Mouse (Mus musculus): ENCODE results near the gene Psmc5. TPM values are rescaled to one million over a fixed set of nuclear protein-coding genes. Genes with fewer than 3 reads are reported as not detected.
"Not testable (repeated sequence)": the region's sequence is repeated elsewhere in the genome, so short reads cannot be mapped to it uniquely, and the experiment has no call there.

The Psmc5 gene
- polyA plus RNA-seq (2015; fragmentation: Nextera tagmentation; extraction: Ambion mirVana), result 360 and 361 TPM in 2 replicates

- H3K4me3 ChIP-seq, result peak within 1 kb of the TSS; percentile 86
- H3K27me3 ChIP-seq, result no peaks in the 10 kb centered on the region
- under 1% methylated on average over 42 of the region's 42 CpGs for WGBS
- H3K36me3 ChIP-seq, result peaks cover 56% of the 10 kb centered on the region
- peak within 1 kb of the TSS; percentile 99 for H3K4me2 ChIP-seq
- H3K9me3 ChIP-seq, result no peaks in the 10 kb centered on the region
- H3K27ac ChIP-seq (replicated peaks), result peak within 1 kb of the TSS; percentile 89
- ATAC-seq (ENCODE audit: low read depth), result peak; percentile 95
- peak within 1 kb of the TSS; percentile 93 for H3K9ac ChIP-seq
- H3K4me1 ChIP-seq (replicated peaks), result peaks cover 32% of the 10 kb centered on the region
Observed at GRCm38 (mm10) chr11:106255685-106256451, at the start of gene Psmc5, which contains the start of gene Ftsj3. Gene Psmc5, plus strand, starts transcription at chr11:106256154. Gene Ftsj3, minus strand, starts transcription at chr11:106256079.

- no peak overlapping the region for H3K4me3 ChIP-seq
- no peak for ATAC-seq (ENCODE audit: low read depth)
Observed at GRCm38 (mm10) chr11:106212771-106213170, 43.2 kb upstream of the Psmc5 start.

GRCm38 (mm10) chr11:106214856-106215255 lies 41.1 kb upstream of the Psmc5 start:
- Histone ChIP-seq H3K9me3 (no peaks in the 10 kb centered on the region), H3K4me3 (peak overlapping the region; percentile 97), H3K9ac (peak overlapping the region; percentile 88), H3K4me2 (peak overlapping the region; percentile 81), H3K27ac (replicated peaks) (no peak overlapping the region), H3K36me3 (peaks cover 33% of the 10 kb centered on the region), H3K4me1 (replicated peaks) (peaks cover 49% of the 10 kb centered on the region), H3K27me3 (no peaks in the 10 kb centered on the region)
- no peak for ATAC-seq (ENCODE audit: low read depth)
- WGBS, result 90% methylated on average over 5 of the region's 5 CpGs

More at GRCm38 (mm10) chr11:106212771-106213170, 43.2 kb upstream of the Psmc5 start:
- H3K4me1 ChIP-seq (replicated peaks), result peaks cover 31% of the 10 kb centered on the region
- H3K27ac ChIP-seq (replicated peaks), result no peak overlapping the region
- WGBS, result 87% methylated on average over 8 of the region's 8 CpGs
- H3K36me3 ChIP-seq, result peaks cover 53% of the 10 kb centered on the region
- no peaks in the 10 kb centered on the region for H3K9me3 ChIP-seq
- no peaks in the 10 kb centered on the region for H3K27me3 ChIP-seq
- no peak overlapping the region for H3K9ac ChIP-seq
- no peak overlapping the region for H3K4me2 ChIP-seq

- peaks cover 27% of the 10 kb centered on the region for H3K36me3 ChIP-seq
- no peaks in the 10 kb centered on the region for H3K9me3 ChIP-seq
- H3K4me2 ChIP-seq, result peak overlapping the region; percentile 81
- ATAC-seq (ENCODE audit: low read depth), result no peak
- H3K4me1 ChIP-seq (replicated peaks), result peaks cover 55% of the 10 kb centered on the region
- peak overlapping the region; percentile 97 for H3K4me3 ChIP-seq
- WGBS, result 35% methylated on average over 7 of the region's 7 CpGs
- peak overlapping the region; percentile 97 for H3K27ac ChIP-seq (replicated peaks)
- H3K27me3 ChIP-seq, result no peaks in the 10 kb centered on the region
- peak overlapping the region; percentile 88 for H3K9ac ChIP-seq
Observed at GRCm38 (mm10) chr11:106215450-106215859, 40.5 kb upstream of the Psmc5 start.

GRCm38 (mm10) chr11:106215927-106216729 lies 39.8 kb upstream of the Psmc5 start, which contains the start of gene Ccdc47:
Gene Ccdc47, minus strand, starts transcription at chr11:106216344.
- Histone ChIP-seq H3K9me3 (no peaks in the 10 kb centered on the region), H3K36me3 (peaks cover 22% of the 10 kb centered on the region), H3K4me2 (peak within 1 kb of the TSS; percentile 81), H3K27me3 (no peaks in the 10 kb centered on the region), H3K9ac (peak within 1 kb of the TSS; percentile 98), H3K27ac (replicated peaks) (peak within 1 kb of the TSS; percentile 97), H3K4me3 (peak within 1 kb of the TSS; percentile 97), H3K4me1 (replicated peaks) (peaks cover 60% of the 10 kb centered on the region)
- peak; percentile 98 for ATAC-seq (ENCODE audit: low read depth)
- under 1% methylated on average over 46 of the region's 46 CpGs for WGBS

GRCm38 (mm10) chr11:106216730-106217490 lies 39.0 kb upstream of the Psmc5 start, which contains the start of gene Ddx42:
Gene Ddx42, plus strand, starts transcription at chr11:106216926.
- ATAC-seq (ENCODE audit: low read depth), result peak; percentile 96
- Histone ChIP-seq H3K4me3 (peak within 1 kb of the TSS; percentile 97), H3K9ac (peak within 1 kb of the TSS; percentile 98), H3K36me3 (peaks cover 14% of the 10 kb centered on the region), H3K27me3 (no peaks in the 10 kb centered on the region), H3K4me2 (peak within 1 kb of the TSS; percentile 81), H3K4me1 (replicated peaks) (peaks cover 60% of the 10 kb centered on the region), H3K27ac (replicated peaks) (peak within 1 kb of the TSS; percentile 97), H3K9me3 (no peaks in the 10 kb centered on the region)
- WGBS, result under 1% methylated on average over 70 of the region's 70 CpGs

DNA sequence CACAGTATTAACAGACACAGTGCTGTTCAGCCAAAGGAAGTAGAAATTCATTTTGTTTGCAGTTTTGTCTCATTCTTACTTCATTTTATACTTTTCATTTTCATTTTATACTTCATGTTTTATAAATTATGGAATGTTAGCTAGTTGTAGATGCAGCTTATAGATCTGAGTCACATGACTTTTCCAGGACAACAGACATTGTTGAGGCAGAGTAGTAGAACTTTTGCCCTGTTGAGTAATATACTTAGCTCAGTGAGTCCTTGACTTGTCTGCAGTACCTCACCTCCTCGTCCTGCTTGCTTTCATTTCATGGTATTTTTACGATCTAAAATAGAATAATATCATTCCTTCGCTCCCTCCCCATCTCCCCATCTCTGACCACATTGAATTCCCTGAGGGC lies 35.4 kb upstream of the Psmc5 start:
- peaks cover 17% of the 10 kb centered on the region for H3K36me3 ChIP-seq
- H3K4me2 ChIP-seq, result no peak overlapping the region
- no peak for ATAC-seq (ENCODE audit: low read depth)
- H3K4me1 ChIP-seq (replicated peaks), result peaks cover 41% of the 10 kb centered on the region
- H3K9me3 ChIP-seq, result no peaks in the 10 kb centered on the region
- no peak overlapping the region for H3K27ac ChIP-seq (replicated peaks)
- 87% methylated on average over 3 of the region's 3 CpGs for WGBS
- H3K27me3 ChIP-seq, result no peaks in the 10 kb centered on the region
- no peak overlapping the region for H3K9ac ChIP-seq
- no peak overlapping the region for H3K4me3 ChIP-seq

DNA sequence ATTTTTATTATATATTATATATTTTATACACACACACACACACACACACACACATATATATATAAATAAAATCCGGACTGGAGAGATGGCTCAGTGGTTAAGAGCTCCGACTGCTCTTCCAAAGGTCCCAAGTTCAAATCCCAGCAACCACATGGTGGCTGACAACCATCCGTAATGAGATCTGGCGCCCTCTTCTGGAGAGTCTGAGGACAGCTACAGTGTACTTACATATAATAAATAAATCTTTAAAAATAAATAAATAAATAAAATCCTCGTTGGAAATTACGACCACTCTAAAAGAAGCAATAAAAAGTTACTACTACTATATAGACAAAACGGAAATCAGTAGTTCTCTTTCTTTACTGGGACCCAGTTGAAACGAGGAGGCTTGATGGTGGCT lies 22.0 kb upstream of the Psmc5 start:
- H3K36me3 ChIP-seq, result peaks cover 83% of the 10 kb centered on the region
- H3K9me3 ChIP-seq, result not testable (repeated sequence)
- WGBS, result 80% methylated on average over 8 of the region's 8 CpGs

GRCm38 (mm10) chr11:106246834-106247233 lies 9.1 kb upstream of the Psmc5 start:
- Histone ChIP-seq H3K9ac (no peak overlapping the region), H3K9me3 (no peaks in the 10 kb centered on the region), H3K4me3 (no peak overlapping the region), H3K4me2 (no peak overlapping the region), H3K27me3 (no peaks in the 10 kb centered on the region), H3K4me1 (replicated peaks) (no peaks in the 10 kb centered on the region), H3K27ac (replicated peaks) (no peak overlapping the region), H3K36me3 (peaks cover 99% of the 10 kb centered on the region)
- WGBS, result 93% methylated on average over 1 of the region's 1 CpGs
- no peak for ATAC-seq (ENCODE audit: low read depth)

More for the DNA sequence above, 22.0 kb upstream of the Psmc5 start:
- not testable (repeated sequence) for H3K27ac ChIP-seq (replicated peaks); H3K4me1 ChIP-seq (replicated peaks); H3K4me2 ChIP-seq; H3K4me3 ChIP-seq; ATAC-seq (ENCODE audit: low read depth); H3K27me3 ChIP-seq; H3K9ac ChIP-seq

DNA sequence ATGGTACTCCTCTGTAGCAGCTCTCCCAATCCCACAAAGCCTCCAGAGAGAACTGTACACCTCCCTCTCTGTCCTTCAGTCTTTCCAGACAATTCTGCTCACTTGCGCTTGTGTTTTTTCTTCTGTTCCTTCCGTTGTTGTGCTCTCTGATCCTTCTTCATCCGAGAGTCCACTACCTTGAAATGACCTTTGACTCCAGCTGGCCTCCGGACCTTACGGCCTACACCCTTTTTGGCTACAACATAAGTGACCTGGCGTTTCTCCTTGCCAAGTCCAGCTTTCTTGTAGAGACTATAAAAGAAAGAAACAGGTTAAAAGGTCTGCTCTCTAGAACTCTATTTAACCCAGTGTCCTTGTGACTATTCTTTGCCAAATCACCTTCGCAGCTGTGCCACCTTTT lies 6.6 kb upstream of the Psmc5 start:
- H3K36me3 ChIP-seq, result peaks cover 99% of the 10 kb centered on the region
- H3K27me3 ChIP-seq, result no peaks in the 10 kb centered on the region
- WGBS, result 91% methylated on average over 7 of the region's 7 CpGs

DNA sequence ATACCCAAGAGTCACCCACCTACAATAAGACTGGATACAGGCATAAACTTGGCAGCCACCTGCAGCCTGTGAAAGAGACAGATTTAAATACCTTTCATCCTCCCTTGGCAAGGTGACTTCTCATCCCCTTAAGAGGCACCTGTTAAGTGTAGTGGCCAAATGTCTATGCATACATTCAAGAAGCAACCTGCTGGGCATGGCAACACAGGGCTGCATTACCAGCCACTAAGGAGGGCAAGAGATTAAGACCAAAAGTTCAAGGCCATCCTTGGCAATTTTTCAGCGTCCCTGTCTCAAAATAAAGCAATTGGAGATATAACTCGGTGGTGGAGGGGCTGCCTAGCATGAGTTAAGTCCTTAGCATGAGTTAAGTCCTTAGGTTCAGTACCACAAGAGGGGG lies 1.2 kb upstream of the Psmc5 start:
- Histone ChIP-seq H3K36me3 (peaks cover 61% of the 10 kb centered on the region), H3K4me1 (replicated peaks) (peaks cover 32% of the 10 kb centered on the region), H3K4me2 (peak overlapping the region; percentile 99), H3K4me3 (peak overlapping the region; percentile 86), H3K9ac (peak overlapping the region; percentile 93), H3K27ac (replicated peaks) (no peak overlapping the region), H3K9me3 (no peaks in the 10 kb centered on the region), H3K27me3 (no peaks in the 10 kb centered on the region)
- ATAC-seq (ENCODE audit: low read depth), result no peak
- 20% methylated on average over 2 of the region's 2 CpGs for WGBS

More for the DNA sequence above, 6.6 kb upstream of the Psmc5 start:
- Histone ChIP-seq H3K4me2 (no peak overlapping the region), H3K4me3 (no peak overlapping the region), H3K9ac (no peak overlapping the region), H3K4me1 (replicated peaks) (peaks cover under 1% of the 10 kb centered on the region; the same call in 1 of the 2 replicates), H3K27ac (replicated peaks) (no peak overlapping the region), H3K9me3 (no peaks in the 10 kb centered on the region)
- ATAC-seq (ENCODE audit: low read depth), result no peak

All from neural tube, embryonic 13.5 days (tissue).